Mouse (Mus musculus) C2C12 (cell line): ENCODE measurements around the gene Clmp.

ENCODE experiments used
- CTCF ChIP-seq: IDR thresholded peaks from one replicate; pipeline ENCODE4 v1.5.1; 2011; ENCODE audit not compliant: control insufficient read depth, insufficient read depth, insufficient read length
- MYOD1 ChIP-seq: IDR thresholded peaks from one replicate; pipeline ENCODE4 v1.6.1; 2011; ENCODE audit warnings: low read depth; ENCODE audit not compliant: control insufficient read depth, insufficient read length

GRCm38 (mm10) chr9:40732302-40732701 lies 46.5 kb downstream of the Clmp start:
- no peak for TF ChIP-seq CTCF
- no peak for TF ChIP-seq MYOD1
